Mouse (Mus musculus) adrenal gland (tissue): ENCODE data around the gene Maml3.

Source experiments
- intact Hi-C: fragments of 180-260 bp; cut with DNase I; formaldehyde crosslinking; loops from one replicate; pipeline ENCODE4 v1.15.1; 2025

The Maml3 gene

GRCm38 (mm10) chr3:52046895-52047372 is 57.9 kb downstream of the Maml3 start:
- intact Hi-C loops, result loop anchor here (2.0 kb wide), 1 partner anchor 58 kb away; the partner anchor contains the start of gene Maml3

GRCm38 (mm10) chr3:52046027-52046700 is 58.7 kb downstream of the Maml3 start:
- intact Hi-C loops, result loop anchor here (2.0 kb wide), 1 partner anchor 59 kb away; the partner anchor contains the start of gene Maml3

- intact Hi-C loops, result no loop called here
These were observed 59.6 kb downstream of the Maml3 start for GRCm38 (mm10) chr3:52045221-52045641.

- intact Hi-C loops, result no loop called here
These were observed 60.2 kb downstream of the Maml3 start for GRCm38 (mm10) chr3:52044651-52045050.

GRCm38 (mm10) chr3:52043847-52044246 is 61.0 kb downstream of the Maml3 start:
- intact Hi-C loops, result no loop called here

- intact Hi-C loops, result no loop called here
These were observed 62.2 kb downstream of the Maml3 start for GRCm38 (mm10) chr3:52042680-52043079.

- intact Hi-C loops, result no loop called here
These were observed 64.9 kb downstream of the Maml3 start for GRCm38 (mm10) chr3:52039958-52040357.

- intact Hi-C loops, result no loop called here
These were observed 67.6 kb downstream of the Maml3 start for GRCm38 (mm10) chr3:52037260-52037659.

GRCm38 (mm10) chr3:52035404-52035803 is 69.5 kb downstream of the Maml3 start:
- intact Hi-C loops, result no loop called here

GRCm38 (mm10) chr3:52033857-52034588 is 70.9 kb downstream of the Maml3 start:
- intact Hi-C loops, result no loop called here

GRCm38 (mm10) chr3:52031327-52031726 is 73.5 kb downstream of the Maml3 start:
- intact Hi-C loops, result no loop called here

GRCm38 (mm10) chr3:52030114-52030513 is 74.8 kb downstream of the Maml3 start:
- intact Hi-C loops, result no loop called here

GRCm38 (mm10) chr3:52029661-52030081 is 75.2 kb downstream of the Maml3 start:
- intact Hi-C loops, result no loop called here

GRCm38 (mm10) chr3:52027972-52028371 is 76.9 kb downstream of the Maml3 start:
- intact Hi-C loops, result no loop called here

GRCm38 (mm10) chr3:52022486-52022885 is 82.4 kb downstream of the Maml3 start:
- intact Hi-C loops, result no loop called here

GRCm38 (mm10) chr3:52018103-52018439 is 86.8 kb downstream of the Maml3 start:
- intact Hi-C loops, result no loop called here

GRCm38 (mm10) chr3:52017439-52018102 is 87.3 kb downstream of the Maml3 start:
- intact Hi-C loops, result no loop called here

- intact Hi-C loops, result no loop called here
These were observed 88.7 kb downstream of the Maml3 start for GRCm38 (mm10) chr3:52016178-52016577.

- intact Hi-C loops, result no loop called here
These were observed 89.3 kb downstream of the Maml3 start for GRCm38 (mm10) chr3:52015556-52015955.

GRCm38 (mm10) chr3:52011032-52011710 is 93.7 kb downstream of the Maml3 start:
- intact Hi-C loops, result no loop called here

GRCm38 (mm10) chr3:52009321-52009720 is 95.6 kb downstream of the Maml3 start:
- intact Hi-C loops, result loop anchor here (10.0 kb wide), 1 partner anchor 305 kb away; no protein-coding TSS in a partner anchor
